ENCODE assay signal across 15 mouse cellular contexts in the genomic region with DNA sequence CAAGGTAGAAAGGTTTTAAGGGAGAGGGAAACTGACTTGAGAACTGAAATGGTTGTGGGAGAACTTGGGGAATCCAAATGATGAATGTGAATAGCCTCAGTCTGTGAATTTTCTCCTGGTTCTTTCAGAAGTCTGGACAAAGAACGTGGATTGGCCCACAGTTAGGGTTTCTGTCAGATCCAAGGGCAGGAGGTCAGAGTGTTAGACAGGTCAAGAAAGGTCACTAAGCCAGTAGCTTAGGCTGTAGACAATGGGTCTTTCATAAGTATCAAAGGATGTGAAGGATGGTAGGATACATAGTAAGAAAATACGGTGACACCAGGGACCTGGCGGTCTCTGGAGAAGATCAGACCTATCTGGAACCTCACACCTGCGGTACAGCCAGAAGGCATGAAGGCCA. TPM values are rescaled to one million over a fixed set of nuclear protein-coding genes. Genes with fewer than 3 reads are reported as not detected.
A peak's percentile ranks its signal among the peaks of the same experiment; 100 is the strongest.
DNase-seq lines count a peak whose midpoint lies in the region; ATAC-seq and TF ChIP-seq lines count a peak whose summit lies in the region.
"Had no signal": no experiment of that assay in that cellular context is flagged by ENCODE, and none has a peak within 500 bp of the region (broad histone marks: within the 10 kb centered on the region; RNA-seq: fewer than 3 reads in every experiment).

No protein-coding gene starts in this region.

- H3ac ChIP-seq in myocyte (ENCODE audit: control insufficient read depth, insufficient read length): no peak overlapping the region

- H3K79me2 ChIP-seq in myocyte (ENCODE audit: control insufficient read depth, insufficient read depth): no peaks in the 10 kb centered on the region

- no peak for DNase-seq in embryonic facial prominence, embryonic 10.5 days (ENCODE audit: low spot score)
- no peak for DNase-seq in midbrain, embryonic 11.5 days (ENCODE audit: low spot score, missing footprints)
- DNase-seq in testis, postnatal 14 days (ENCODE audit: low spot score): no peak
- DNase-seq: B cell, adult 2 months; gastrocnemius, postnatal 10 days; lung, adult 18-20 months; lung, postnatal 4 days; thymus, postnatal 14 days had no signal

- WGBS in embryonic facial prominence, embryonic 15.5 days: 56% methylated on average over 4 of the region's 4 CpGs
- WGBS in embryonic facial prominence, embryonic 10.5 days: 35% methylated on average over 4 of the region's 4 CpGs
- 61% methylated on average over 4 of the region's 4 CpGs for WGBS in hindbrain, embryonic 15.5 days
- 54% methylated on average over 4 of the region's 4 CpGs for WGBS in hindbrain, embryonic 12.5 days
- WGBS in midbrain, embryonic 13.5 days: 58% methylated on average over 4 of the region's 4 CpGs
- WGBS in midbrain, embryonic 11.5 days: 57% methylated on average over 4 of the region's 4 CpGs

- ATAC-seq in embryonic facial prominence, embryonic 15.5 days (ENCODE audit: insufficient number of reproducible peaks, low FRiP score, low TSS enrichment, low read depth): no peak
- ATAC-seq in hindbrain, embryonic 15.5 days (ENCODE audit: low FRiP score, low read depth): no peak
- no peak for ATAC-seq in hindbrain, embryonic 12.5 days (ENCODE audit: low FRiP score)
- ATAC-seq in midbrain, embryonic 13.5 days: no peak
- ATAC-seq in midbrain, embryonic 11.5 days (ENCODE audit: low FRiP score): no peak

- no peaks in the 10 kb centered on the region for H3K27me3 ChIP-seq in embryonic facial prominence, embryonic 15.5 days
- H3K27me3 ChIP-seq in embryonic facial prominence, embryonic 10.5 days (replicated peaks; ENCODE audit: low read depth, poor library complexity, severe bottlenecking): no peaks in the 10 kb centered on the region
- H3K27me3 ChIP-seq in hindbrain, embryonic 15.5 days: no peaks in the 10 kb centered on the region
- no peaks in the 10 kb centered on the region for H3K27me3 ChIP-seq in hindbrain, embryonic 12.5 days
- no peaks in the 10 kb centered on the region for H3K27me3 ChIP-seq in midbrain, embryonic 13.5 days
- H3K27me3 ChIP-seq in midbrain, embryonic 11.5 days (ENCODE audit: control insufficient read depth, insufficient read depth, low read length): no peaks in the 10 kb centered on the region
- no peaks in the 10 kb centered on the region for H3K27me3 ChIP-seq in myocyte (ENCODE audit: control insufficient read depth, insufficient read depth, insufficient read length)

- no peak overlapping the region for H3K27ac ChIP-seq in embryonic facial prominence, embryonic 15.5 days (replicated peaks)
- H3K27ac ChIP-seq in embryonic facial prominence, embryonic 10.5 days (replicated peaks): no peak overlapping the region
- peak overlapping the region; percentile 77; the same call in 1 of the 2 replicates for H3K27ac ChIP-seq in hindbrain, embryonic 15.5 days (replicated peaks)
- no peak overlapping the region for H3K27ac ChIP-seq in hindbrain, embryonic 12.5 days
- H3K27ac ChIP-seq in midbrain, embryonic 13.5 days: 0 out of 2 replicates have a peak overlapping the region, but pooled peaks have one; percentile 85
- H3K27ac ChIP-seq in midbrain, embryonic 11.5 days (ENCODE audit: low read depth, low read length): no peak overlapping the region

- peak overlapping the region; percentile 44; the same call in 1 of the 2 replicates for H3K4me2 ChIP-seq in embryonic facial prominence, embryonic 15.5 days (replicated peaks)
- H3K4me2 ChIP-seq in hindbrain, embryonic 15.5 days: no peak overlapping the region
- H3K4me2 ChIP-seq in hindbrain, embryonic 12.5 days (replicated peaks): no peak overlapping the region
- H3K4me2 ChIP-seq in midbrain, embryonic 13.5 days (replicated peaks): no peak overlapping the region
- no peak overlapping the region for H3K4me2 ChIP-seq in midbrain, embryonic 11.5 days
- peak overlapping the region; percentile 63 for H3K4me2 ChIP-seq in myocyte (ENCODE audit: low read depth)

- H3K4me3 ChIP-seq in embryonic facial prominence, embryonic 15.5 days (replicated peaks): no peak overlapping the region
- H3K4me3 ChIP-seq in embryonic facial prominence, embryonic 10.5 days: no peak overlapping the region
- no peak overlapping the region for H3K4me3 ChIP-seq in hindbrain, embryonic 15.5 days
- no peak overlapping the region for H3K4me3 ChIP-seq in hindbrain, embryonic 12.5 days
- H3K4me3 ChIP-seq in midbrain, embryonic 13.5 days (replicated peaks): no peak overlapping the region
- no peak overlapping the region for H3K4me3 ChIP-seq in midbrain, embryonic 11.5 days (ENCODE audit: low read depth, low read length)
- H3K4me3 ChIP-seq in myocyte: no peak overlapping the region

- H3K9ac ChIP-seq in embryonic facial prominence, embryonic 15.5 days: no peak overlapping the region
- no peak overlapping the region for H3K9ac ChIP-seq in hindbrain, embryonic 15.5 days
- no peak overlapping the region for H3K9ac ChIP-seq in hindbrain, embryonic 12.5 days
- no peak overlapping the region for H3K9ac ChIP-seq in midbrain, embryonic 13.5 days (replicated peaks)
- H3K9ac ChIP-seq in midbrain, embryonic 11.5 days (ENCODE audit: low read length): no peak overlapping the region

- H3K9me3 ChIP-seq in embryonic facial prominence, embryonic 15.5 days (replicated peaks): no peaks in the 10 kb centered on the region
- H3K9me3 ChIP-seq in embryonic facial prominence, embryonic 10.5 days: no peaks in the 10 kb centered on the region
- no peaks in the 10 kb centered on the region for H3K9me3 ChIP-seq in hindbrain, embryonic 15.5 days
- H3K9me3 ChIP-seq in hindbrain, embryonic 12.5 days (replicated peaks): no peaks in the 10 kb centered on the region
- H3K9me3 ChIP-seq in midbrain, embryonic 13.5 days: no peaks in the 10 kb centered on the region
- H3K9me3 ChIP-seq in midbrain, embryonic 11.5 days (ENCODE audit: control insufficient read depth, low read length): no peaks in the 10 kb centered on the region
- H3K9me3 ChIP-seq: G1E had no signal

- H3K36me3 ChIP-seq in embryonic facial prominence, embryonic 15.5 days: no peaks in the 10 kb centered on the region
- H3K36me3 ChIP-seq in embryonic facial prominence, embryonic 10.5 days (replicated peaks): no peaks in the 10 kb centered on the region; the same call in 1 of the 2 replicates
- H3K36me3 ChIP-seq in hindbrain, embryonic 15.5 days: no peaks in the 10 kb centered on the region
- H3K36me3 ChIP-seq in hindbrain, embryonic 12.5 days: no peaks in the 10 kb centered on the region
- H3K36me3 ChIP-seq in midbrain, embryonic 13.5 days: no peaks in the 10 kb centered on the region
- H3K36me3 ChIP-seq in midbrain, embryonic 11.5 days (ENCODE audit: control insufficient read depth, insufficient read depth, low read length): no peaks in the 10 kb centered on the region
- H3K36me3 ChIP-seq in myocyte (ENCODE audit: control insufficient read depth, insufficient read depth): no peaks in the 10 kb centered on the region
- H3K36me3 ChIP-seq: G1E had no signal

- H3K4me1 ChIP-seq in embryonic facial prominence, embryonic 15.5 days: peaks cover 19% of the 10 kb centered on the region
- H3K4me1 ChIP-seq in embryonic facial prominence, embryonic 10.5 days: peaks cover 26% of the 10 kb centered on the region
- H3K4me1 ChIP-seq in hindbrain, embryonic 15.5 days (replicated peaks): peaks cover 22% of the 10 kb centered on the region
- H3K4me1 ChIP-seq in hindbrain, embryonic 12.5 days: peaks cover 18% of the 10 kb centered on the region
- peaks cover 18% of the 10 kb centered on the region for H3K4me1 ChIP-seq in midbrain, embryonic 13.5 days (replicated peaks)
- peaks cover 12% of the 10 kb centered on the region for H3K4me1 ChIP-seq in midbrain, embryonic 11.5 days (ENCODE audit: control insufficient read depth, insufficient read depth, low read length)

- TF ChIP-seq POLR2A in myocyte (IDR thresholded peaks at IDR 0.05; ENCODE audit: insufficient read length, low read depth): no peak

RNA-seq across cellular contexts. Expression of a gene that starts 39.7 kb away (rescaled TPM):
- 476 and 487 TPM in 2 replicates for polyA plus RNA-seq in embryonic facial prominence, embryonic 15.5 days (2015; fragmentation: Nextera tagmentation; extraction: Ambion mirVana)
- 888 and 890 TPM in 2 replicates for polyA plus RNA-seq in embryonic facial prominence, embryonic 10.5 days (2016; fragmentation: Nextera tagmentation; extraction: Ambion mirVana)
- 372 and 395 TPM in 2 replicates for polyA plus RNA-seq in hindbrain, embryonic 15.5 days (2015; fragmentation: Nextera tagmentation; extraction: Ambion mirVana)
- polyA plus RNA-seq in hindbrain, embryonic 12.5 days (2016; fragmentation: Nextera tagmentation; extraction: Ambion mirVana): 592 and 633 TPM in 2 replicates
- polyA plus RNA-seq in midbrain, embryonic 13.5 days (2015; fragmentation: Nextera tagmentation; extraction: Ambion mirVana): 565 and 592 TPM in 2 replicates
- polyA plus RNA-seq in midbrain, embryonic 11.5 days (2014; fragmentation: Nextera tagmentation; extraction: Ambion mirVana): 835 and 887 TPM in 2 replicates
- polyA plus RNA-seq in myocyte (2012; fragmentation: generic; extraction: Trizol): 72.0 TPM

RNA-seq across cellular contexts. Expression of a gene that starts 39.8 kb away (rescaled TPM):
- polyA plus RNA-seq in embryonic facial prominence, embryonic 15.5 days (2015; fragmentation: Nextera tagmentation; extraction: Ambion mirVana): 0.34 and 0.52 TPM in 2 replicates
- 0.14 and 0.15 TPM in 2 replicates for polyA plus RNA-seq in embryonic facial prominence, embryonic 10.5 days (2016; fragmentation: Nextera tagmentation; extraction: Ambion mirVana)
- 0.08 and 0.29 TPM in 2 replicates for polyA plus RNA-seq in hindbrain, embryonic 15.5 days (2015; fragmentation: Nextera tagmentation; extraction: Ambion mirVana)
- polyA plus RNA-seq in hindbrain, embryonic 12.5 days (2016; fragmentation: Nextera tagmentation; extraction: Ambion mirVana): 0.14 and 0.30 TPM in 2 replicates
- 0.07 and 0.23 TPM in 2 replicates for polyA plus RNA-seq in midbrain, embryonic 13.5 days (2015; fragmentation: Nextera tagmentation; extraction: Ambion mirVana)
- 0.08 TPM in 1 of 2 replicates, not detected in the other for polyA plus RNA-seq in midbrain, embryonic 11.5 days (2014; fragmentation: Nextera tagmentation; extraction: Ambion mirVana)
- 0.01 TPM for polyA plus RNA-seq in myocyte (2012; fragmentation: generic; extraction: Trizol)
- polyA plus RNA-seq: G1E; inflammation-experienced regulatory T-cells, adult 6 months had no signal

RNA-seq across cellular contexts. Expression of a gene that starts 40.2 kb away (rescaled TPM):
- 25.8 and 32.0 TPM in 2 replicates for polyA plus RNA-seq in embryonic facial prominence, embryonic 15.5 days (2015; fragmentation: Nextera tagmentation; extraction: Ambion mirVana)
- polyA plus RNA-seq in embryonic facial prominence, embryonic 10.5 days (2016; fragmentation: Nextera tagmentation; extraction: Ambion mirVana): 13.8 and 17.6 TPM in 2 replicates
- polyA plus RNA-seq in hindbrain, embryonic 15.5 days (2015; fragmentation: Nextera tagmentation; extraction: Ambion mirVana): 2.1 and 2.2 TPM in 2 replicates
- polyA plus RNA-seq in hindbrain, embryonic 12.5 days (2016; fragmentation: Nextera tagmentation; extraction: Ambion mirVana): 8.5 and 9.1 TPM in 2 replicates
- polyA plus RNA-seq in midbrain, embryonic 13.5 days (2015; fragmentation: Nextera tagmentation; extraction: Ambion mirVana): 2.5 and 2.6 TPM in 2 replicates
- polyA plus RNA-seq in midbrain, embryonic 11.5 days (2014; fragmentation: Nextera tagmentation; extraction: Ambion mirVana): 7.1 and 7.6 TPM in 2 replicates
- polyA plus RNA-seq in myocyte (2012; fragmentation: generic; extraction: Trizol): 2.5 TPM
- polyA plus RNA-seq: G1E had no signal

RNA-seq across cellular contexts. Expression of a gene that starts 56.8 kb away (rescaled TPM):
- 33.4 and 36.1 TPM in 2 replicates for polyA plus RNA-seq in embryonic facial prominence, embryonic 15.5 days (2015; fragmentation: Nextera tagmentation; extraction: Ambion mirVana)
- polyA plus RNA-seq in embryonic facial prominence, embryonic 10.5 days (2016; fragmentation: Nextera tagmentation; extraction: Ambion mirVana): 56.2 and 59.7 TPM in 2 replicates
- polyA plus RNA-seq in hindbrain, embryonic 15.5 days (2015; fragmentation: Nextera tagmentation; extraction: Ambion mirVana): 17.6 and 23.8 TPM in 2 replicates
- polyA plus RNA-seq in hindbrain, embryonic 12.5 days (2016; fragmentation: Nextera tagmentation; extraction: Ambion mirVana): 23.2 and 25.6 TPM in 2 replicates
- polyA plus RNA-seq in midbrain, embryonic 13.5 days (2015; fragmentation: Nextera tagmentation; extraction: Ambion mirVana): 24.3 and 25.7 TPM in 2 replicates
- polyA plus RNA-seq in midbrain, embryonic 11.5 days (2014; fragmentation: Nextera tagmentation; extraction: Ambion mirVana): 42.1 and 42.2 TPM in 2 replicates
- polyA plus RNA-seq in myocyte (2012; fragmentation: generic; extraction: Trizol): 6.5 TPM

Comparison
In these comparisons a context has a peak if more than half of its experiments do, and no peak if none do; other contexts are left out.
1. H3K27ac ChIP-seq: peak in hindbrain, embryonic 15.5 days (single experiment) and midbrain, embryonic 13.5 days (single experiment); none in embryonic facial prominence, embryonic 15.5 days (single experiment), embryonic facial prominence, embryonic 10.5 days (single experiment), hindbrain, embryonic 12.5 days (single experiment) and midbrain, embryonic 11.5 days (single experiment).
2. H3K4me2 ChIP-seq: peak in embryonic facial prominence, embryonic 15.5 days (single experiment) and myocyte (single experiment); none in hindbrain, embryonic 15.5 days (single experiment), hindbrain, embryonic 12.5 days (single experiment), midbrain, embryonic 13.5 days (single experiment) and midbrain, embryonic 11.5 days (single experiment).